Mouse (Mus musculus): ENCODE data around the gene Srp72. TPM values are rescaled to one million over a fixed set of nuclear protein-coding genes. Genes with fewer than 3 reads are reported as not detected.
"Not testable (repeated sequence)": the region's sequence is repeated elsewhere in the genome, so short reads cannot be mapped to it uniquely, and the experiment has no call there.

The Srp72 gene
- polyA plus RNA-seq, 1 experiment from 2014 or later = 41.3 TPM

GRCm38 (mm10) chr5:76969250-76969649, 5.2 kb upstream of the Srp72 start:
- Histone ChIP-seq H3K9me3 (replicated peaks) (no peaks in the 10 kb centered on the region), H3K4me2 (no peak overlapping the region), H3K27ac (replicated peaks) (no peak overlapping the region), H3K9ac (no peak overlapping the region), H3K36me3 (replicated peaks) (peaks cover 64% of the 10 kb centered on the region), H3K27me3 (no peaks in the 10 kb centered on the region), H3K4me3 (replicated peaks) (no peak overlapping the region), H3K4me1 (replicated peaks) (peaks cover 10% of the 10 kb centered on the region)
- 74% methylated on average over 5 of the region's 5 CpGs for WGBS (ENCODE audit: insufficient replicate concordance)
- no peak for ATAC-seq (ENCODE audit: insufficient read depth)

GRCm38 (mm10) chr5:76971115-76971514, 3.4 kb upstream of the Srp72 start:
- H3K4me3 ChIP-seq (replicated peaks); H3K9me3 ChIP-seq (replicated peaks); ATAC-seq (ENCODE audit: insufficient read depth); H3K27me3 ChIP-seq; H3K4me2 ChIP-seq; H3K27ac ChIP-seq (replicated peaks); H3K9ac ChIP-seq: not testable (repeated sequence)
- peaks cover 48% of the 10 kb centered on the region for H3K36me3 ChIP-seq (replicated peaks)
- 55% methylated on average over 1 of the region's 1 CpGs for WGBS (ENCODE audit: insufficient replicate concordance)
- peaks cover 18% of the 10 kb centered on the region for H3K4me1 ChIP-seq (replicated peaks)

- ATAC-seq (ENCODE audit: insufficient read depth) = no peak
- 33% methylated on average over 3 of the region's 3 CpGs for WGBS (ENCODE audit: insufficient replicate concordance)
- peak overlapping the region; percentile 38; the same call in 1 of the 2 replicates for H3K27ac ChIP-seq (replicated peaks)
- H3K4me2 ChIP-seq = peak overlapping the region; percentile 86
- peaks cover 18% of the 10 kb centered on the region for H3K4me1 ChIP-seq (replicated peaks)
- H3K9me3 ChIP-seq (replicated peaks) = no peaks in the 10 kb centered on the region
- H3K9ac ChIP-seq = peak overlapping the region; percentile 94
- peak overlapping the region; percentile 95 for H3K4me3 ChIP-seq (replicated peaks)
- H3K27me3 ChIP-seq = no peaks in the 10 kb centered on the region
- H3K36me3 ChIP-seq (replicated peaks) = peaks cover 44% of the 10 kb centered on the region
Observed at GRCm38 (mm10) chr5:76973488-76973887, 995 bp upstream of the Srp72 start.

- H3K36me3 ChIP-seq (replicated peaks) = peaks cover 42% of the 10 kb centered on the region
- H3K4me3 ChIP-seq (replicated peaks) = peak overlapping the region; percentile 95
- H3K9me3 ChIP-seq (replicated peaks) = no peaks in the 10 kb centered on the region
- H3K9ac ChIP-seq = peak overlapping the region; percentile 94
- H3K27ac ChIP-seq (replicated peaks) = peak overlapping the region; percentile 38; the same call in 1 of the 2 replicates
- peak; percentile 22 for ATAC-seq (ENCODE audit: insufficient read depth)
- peaks cover 18% of the 10 kb centered on the region for H3K4me1 ChIP-seq (replicated peaks)
- H3K4me2 ChIP-seq = peak overlapping the region; percentile 86
- H3K27me3 ChIP-seq = no peaks in the 10 kb centered on the region
- WGBS (ENCODE audit: insufficient replicate concordance) = 3% methylated on average over 17 of the region's 17 CpGs
Observed at GRCm38 (mm10) chr5:76974207-76974553, 303 bp upstream of the Srp72 start.

GRCm38 (mm10) chr5:76975736-76976135, 1.3 kb downstream of the Srp72 start:
- ATAC-seq (ENCODE audit: insufficient read depth) = no peak
- no peaks in the 10 kb centered on the region for H3K9me3 ChIP-seq (replicated peaks)
- H3K36me3 ChIP-seq (replicated peaks) = peaks cover 42% of the 10 kb centered on the region
- H3K4me3 ChIP-seq (replicated peaks) = peak overlapping the region; percentile 95
- H3K9ac ChIP-seq = no peak overlapping the region
- no peak overlapping the region for H3K27ac ChIP-seq (replicated peaks)
- peak overlapping the region; percentile 86 for H3K4me2 ChIP-seq
- peaks cover 18% of the 10 kb centered on the region for H3K4me1 ChIP-seq (replicated peaks)
- WGBS (ENCODE audit: insufficient replicate concordance) = 71% methylated on average over 8 of the region's 8 CpGs
- H3K27me3 ChIP-seq = no peaks in the 10 kb centered on the region

GRCm38 (mm10) chr5:76984015-76984414, 9.5 kb downstream of the Srp72 start:
- Histone ChIP-seq H3K4me3 (replicated peaks) (no peak overlapping the region), H3K27ac (replicated peaks) (no peak overlapping the region), H3K4me1 (replicated peaks) (no peaks in the 10 kb centered on the region), H3K4me2 (no peak overlapping the region), H3K27me3 (no peaks in the 10 kb centered on the region), H3K9me3 (replicated peaks) (no peaks in the 10 kb centered on the region), H3K9ac (no peak overlapping the region), H3K36me3 (replicated peaks) (peaks cover 82% of the 10 kb centered on the region)
- ATAC-seq (ENCODE audit: insufficient read depth) = no peak
- WGBS (ENCODE audit: insufficient replicate concordance) = 74% methylated on average over 11 of the region's 11 CpGs

GRCm38 (mm10) chr5:76990789-76991188, 16.3 kb downstream of the Srp72 start:
- H3K27me3 ChIP-seq = no peaks in the 10 kb centered on the region
- H3K4me2 ChIP-seq = peak overlapping the region; percentile 3; the same call in 1 of the 2 replicates
- peaks cover 87% of the 10 kb centered on the region for H3K36me3 ChIP-seq (replicated peaks)
- H3K4me1 ChIP-seq (replicated peaks) = peaks cover 29% of the 10 kb centered on the region
- peak; percentile 66 for ATAC-seq (ENCODE audit: insufficient read depth)
- H3K9me3 ChIP-seq (replicated peaks) = no peaks in the 10 kb centered on the region
- WGBS (ENCODE audit: insufficient replicate concordance) = 35% methylated on average over 3 of the region's 3 CpGs
- peak overlapping the region; percentile 42 for H3K27ac ChIP-seq (replicated peaks)
- H3K4me3 ChIP-seq (replicated peaks) = no peak overlapping the region
- H3K9ac ChIP-seq = no peak overlapping the region

GRCm38 (mm10) chr5:76993174-76993814, 18.8 kb downstream of the Srp72 start:
- peaks cover 29% of the 10 kb centered on the region for H3K4me1 ChIP-seq (replicated peaks)
- peak overlapping the region; percentile 80 for H3K27ac ChIP-seq (replicated peaks)
- peak overlapping the region; percentile 16; the same call in 1 of the 2 replicates for H3K4me2 ChIP-seq
- H3K27me3 ChIP-seq = no peaks in the 10 kb centered on the region
- peaks cover 88% of the 10 kb centered on the region for H3K36me3 ChIP-seq (replicated peaks)
- no peaks in the 10 kb centered on the region for H3K9me3 ChIP-seq (replicated peaks)
- 49% methylated on average over 5 of the region's 5 CpGs for WGBS (ENCODE audit: insufficient replicate concordance)
- H3K4me3 ChIP-seq (replicated peaks) = no peak overlapping the region
- no peak overlapping the region for H3K9ac ChIP-seq
- ATAC-seq (ENCODE audit: insufficient read depth) = peak; percentile 91

- H3K36me3 ChIP-seq (replicated peaks) = peaks cover 71% of the 10 kb centered on the region
- H3K27me3 ChIP-seq = no peaks in the 10 kb centered on the region
- WGBS (ENCODE audit: insufficient replicate concordance) = 62% methylated on average over 5 of the region's 5 CpGs
- no peak overlapping the region for H3K4me2 ChIP-seq
- H3K4me3 ChIP-seq (replicated peaks) = no peak overlapping the region
- H3K9me3 ChIP-seq (replicated peaks) = no peaks in the 10 kb centered on the region
- peaks cover under 1% of the 10 kb centered on the region for H3K4me1 ChIP-seq (replicated peaks)
- no peak for ATAC-seq (ENCODE audit: insufficient read depth)
- H3K27ac ChIP-seq (replicated peaks) = no peak overlapping the region
- no peak overlapping the region for H3K9ac ChIP-seq
Observed at GRCm38 (mm10) chr5:76998416-76998815, 23.9 kb downstream of the Srp72 start.

GRCm38 (mm10) chr5:77001192-77001591, 26.7 kb downstream of the Srp72 start:
- Histone ChIP-seq H3K4me1 (replicated peaks) (no peaks in the 10 kb centered on the region; the same call in 1 of the 2 replicates), H3K36me3 (replicated peaks) (peaks cover 44% of the 10 kb centered on the region), H3K9me3 (replicated peaks) (no peaks in the 10 kb centered on the region), H3K4me2 (no peak overlapping the region), H3K9ac (no peak overlapping the region), H3K4me3 (replicated peaks) (no peak overlapping the region), H3K27me3 (no peaks in the 10 kb centered on the region), H3K27ac (replicated peaks) (no peak overlapping the region)
- ATAC-seq (ENCODE audit: insufficient read depth) = no peak
- 85% methylated on average over 17 of the region's 17 CpGs for WGBS (ENCODE audit: insufficient replicate concordance)

- Histone ChIP-seq H3K36me3 (replicated peaks) (peaks cover 18% of the 10 kb centered on the region), H3K4me3 (replicated peaks) (no peak within 1 kb of the TSS), H3K4me1 (replicated peaks) (no peaks in the 10 kb centered on the region), H3K9ac (no peak within 1 kb of the TSS), H3K9me3 (replicated peaks) (no peaks in the 10 kb centered on the region), H3K4me2 (no peak within 1 kb of the TSS), H3K27ac (replicated peaks) (no peak within 1 kb of the TSS), H3K27me3 (no peaks in the 10 kb centered on the region)
- ATAC-seq (ENCODE audit: insufficient read depth) = no peak
- WGBS (ENCODE audit: insufficient replicate concordance) = 83% methylated on average over 6 of the region's 6 CpGs
Observed at GRCm38 (mm10) chr5:77004051-77004821, 29.8 kb downstream of the Srp72 start, which contains the start of gene Arl9. Gene Arl9 (plus strand): TSS chr5:77004055.

Data from liver, embryonic 15.5 days (tissue).